Mouse (Mus musculus) ovary, postnatal 14 days (tissue): ENCODE results near the gene Rab31.
A peak's percentile ranks its signal among the peaks of the same experiment; 100 is the strongest.

ENCODE experiments used
- DNase-seq: peaks from one replicate; pipeline ENCODE4 v3.0.0; 2022; ENCODE audit warnings: low spot score

The Rab31 gene

GRCm38 (mm10) chr17:65739874-65740725 lies 32.5 kb downstream of the Rab31 start:
- no peak for DNase-seq

- DNase-seq: no peak
Measured at GRCm38 (mm10) chr17:65737622-65738021, 34.9 kb downstream of the Rab31 start.

GRCm38 (mm10) chr17:65737175-65737574 lies 35.4 kb downstream of the Rab31 start:
- no peak for DNase-seq

GRCm38 (mm10) chr17:65735088-65735487 lies 37.5 kb downstream of the Rab31 start:
- no peak for DNase-seq

- no peak for DNase-seq
Measured at GRCm38 (mm10) chr17:65732666-65733065, 39.9 kb downstream of the Rab31 start.

- DNase-seq: no peak
Measured at GRCm38 (mm10) chr17:65731710-65732109, 40.8 kb downstream of the Rab31 start.

- DNase-seq: no peak
Measured at GRCm38 (mm10) chr17:65729945-65730741, 42.4 kb downstream of the Rab31 start.

GRCm38 (mm10) chr17:65726755-65727154 lies 45.8 kb downstream of the Rab31 start:
- DNase-seq: no peak

GRCm38 (mm10) chr17:65726274-65726673 lies 46.3 kb downstream of the Rab31 start:
- DNase-seq: no peak

- DNase-seq: no peak
Measured at GRCm38 (mm10) chr17:65725814-65726213, 46.7 kb downstream of the Rab31 start.

GRCm38 (mm10) chr17:65725381-65725780 lies 47.2 kb downstream of the Rab31 start:
- DNase-seq: no peak

GRCm38 (mm10) chr17:65724254-65724653 lies 48.3 kb downstream of the Rab31 start:
- no peak for DNase-seq

GRCm38 (mm10) chr17:65723633-65724032 lies 48.9 kb downstream of the Rab31 start:
- DNase-seq: no peak

GRCm38 (mm10) chr17:65721330-65721729 lies 51.2 kb downstream of the Rab31 start:
- DNase-seq: no peak

- DNase-seq: no peak
Measured at GRCm38 (mm10) chr17:65719826-65720225, 52.7 kb downstream of the Rab31 start.

GRCm38 (mm10) chr17:65718578-65718977 lies 54.0 kb downstream of the Rab31 start:
- DNase-seq: no peak

GRCm38 (mm10) chr17:65717658-65718199 lies 54.8 kb downstream of the Rab31 start:
- no peak for DNase-seq

GRCm38 (mm10) chr17:65714060-65714459 lies 58.5 kb downstream of the Rab31 start:
- DNase-seq: no peak

GRCm38 (mm10) chr17:65712861-65713535 lies 59.6 kb downstream of the Rab31 start:
- no peak for DNase-seq

GRCm38 (mm10) chr17:65711779-65712178 lies 60.8 kb downstream of the Rab31 start:
- DNase-seq: no peak

GRCm38 (mm10) chr17:65710576-65710975 lies 62.0 kb downstream of the Rab31 start:
- no peak for DNase-seq

- DNase-seq: peak; percentile 54
Measured at GRCm38 (mm10) chr17:65706220-65706619, 66.3 kb downstream of the Rab31 start.
